Mouse (Mus musculus) layer of hippocampus, adult 9-11 months (tissue): ENCODE data around the gene Tars2.
"Not testable (repeated sequence)": the region's sequence is repeated elsewhere in the genome, so short reads cannot be mapped to it uniquely, and the experiment has no call there.

Source experiments
- DNase-seq: peaks from one replicate; pipeline ENCODE4 v3.0.0; 2022

Gene Tars2

DNA sequence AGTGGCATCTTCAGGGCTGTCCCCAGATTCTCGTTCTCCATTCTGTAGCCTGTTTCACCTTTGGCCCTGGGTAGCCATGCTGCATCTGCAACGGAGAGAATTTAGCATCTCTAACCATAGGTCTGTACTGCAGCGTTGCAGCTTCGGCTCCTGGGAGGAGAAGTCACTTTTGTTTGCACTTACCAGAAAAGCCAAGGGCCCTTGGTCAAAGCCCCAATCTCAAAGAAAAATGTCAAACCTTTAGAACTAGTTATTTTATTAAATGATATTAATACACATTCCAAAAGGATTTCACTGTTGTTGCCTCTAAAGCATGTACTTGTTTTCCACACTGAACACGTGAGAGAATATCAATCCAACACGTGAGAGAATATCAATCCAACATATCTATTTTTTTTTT is at the start of gene Tars2:
Tars2 (minus strand) TSS at position 101 of the 400 bp plus-strand sequence.
- DNase-seq, result no peak

DNA sequence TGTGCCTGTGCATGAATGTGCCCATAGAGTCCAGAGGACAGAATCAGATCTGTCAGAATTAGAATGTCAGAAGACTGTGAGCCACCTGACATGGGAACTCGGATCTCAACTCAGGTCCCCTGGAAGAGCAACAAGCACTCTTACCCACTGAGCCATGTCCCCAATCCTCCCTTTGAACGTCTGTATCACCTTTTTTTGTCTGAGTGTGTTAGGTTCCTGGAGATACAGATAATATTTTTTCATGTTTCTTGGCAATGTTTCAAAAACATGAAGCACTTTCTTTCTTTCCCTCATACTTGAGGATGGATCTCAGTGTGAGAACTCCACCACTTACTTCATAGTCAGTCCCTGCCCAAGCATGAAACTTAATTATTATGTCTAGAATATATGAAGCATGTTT is 48.4 kb upstream of the Tars2 start:
- no peak for DNase-seq

DNA sequence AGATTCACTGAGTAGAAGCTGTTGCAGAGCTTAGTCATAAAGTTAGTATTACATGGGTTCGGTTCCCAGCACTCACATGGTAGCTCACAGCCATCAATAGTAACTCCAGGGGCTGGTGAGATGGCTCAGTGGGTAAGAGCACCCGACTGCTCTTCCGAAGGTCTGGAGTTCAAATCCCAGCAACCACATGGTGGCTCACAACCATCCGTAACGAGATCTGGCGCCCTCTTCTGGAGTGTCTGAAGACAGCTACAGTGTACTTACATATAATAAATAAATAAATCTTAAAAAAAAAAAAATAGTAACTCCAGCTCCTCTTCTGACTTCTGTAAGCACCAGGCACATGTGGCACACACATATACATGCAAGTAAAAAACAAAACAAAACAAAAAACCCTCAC is 47.6 kb upstream of the Tars2 start:
- DNase-seq, result not testable (repeated sequence)

DNA sequence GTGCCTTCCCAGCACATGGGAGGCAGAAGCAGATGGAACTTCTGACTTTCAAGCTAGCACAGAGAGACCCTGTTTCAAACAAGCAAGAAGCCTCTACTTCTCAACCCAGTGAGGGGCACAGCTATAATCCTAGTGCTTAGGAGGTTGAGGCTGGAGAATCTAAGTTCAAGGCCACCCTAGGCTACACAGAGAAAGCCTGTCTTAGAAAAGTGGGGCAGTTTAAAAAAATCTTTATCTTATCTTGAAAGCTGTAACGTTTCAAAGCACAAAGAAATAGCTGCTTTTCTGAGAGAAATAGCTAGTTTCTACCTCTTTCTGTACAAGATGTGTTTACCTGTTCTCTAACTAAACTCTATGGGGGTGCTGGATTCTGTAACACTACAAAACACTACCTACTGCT is 46.7 kb upstream of the Tars2 start:
- no peak for DNase-seq

DNA sequence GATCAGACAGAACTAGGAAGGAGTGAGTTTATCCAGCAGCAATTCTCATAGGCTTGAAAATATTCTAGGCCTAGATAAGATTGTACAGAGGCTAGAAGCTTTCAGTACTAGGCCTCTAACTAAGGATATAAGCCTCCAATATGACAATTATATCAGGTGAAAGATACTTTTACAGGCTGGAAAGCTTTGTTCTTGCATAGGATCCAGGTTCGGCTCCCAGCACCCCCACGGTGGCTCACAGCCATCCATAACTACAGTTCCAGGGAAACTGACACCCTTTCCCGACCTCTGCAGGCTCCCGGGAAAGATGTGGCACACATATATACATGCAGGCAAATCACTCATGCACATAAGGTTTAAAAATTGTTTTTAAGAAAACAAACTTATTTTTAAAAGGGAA is 43.8 kb upstream of the Tars2 start:
- no peak for DNase-seq

DNA sequence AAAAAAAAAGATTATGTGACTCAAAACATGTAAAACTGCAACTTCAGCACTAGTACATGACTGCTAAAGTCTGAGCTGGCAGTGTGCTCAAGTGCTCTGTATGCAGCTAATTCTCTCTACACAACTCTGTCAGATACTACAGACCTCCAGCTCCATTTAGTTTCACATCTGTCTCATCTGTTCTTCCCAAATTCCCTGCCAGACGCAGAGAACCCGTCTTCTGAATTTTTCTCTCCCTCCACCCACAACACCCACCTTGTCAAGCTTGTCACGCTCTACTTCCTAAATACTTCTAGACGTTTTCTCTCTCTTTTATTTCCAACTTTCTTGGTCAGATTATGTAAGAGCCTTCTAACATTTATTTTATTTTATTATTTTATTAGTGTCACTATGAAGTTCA is 38.8 kb upstream of the Tars2 start:
- no peak for DNase-seq

GRCm38 (mm10) chr3:95794299-95794698 is 34.3 kb upstream of the Tars2 start:
- no peak for DNase-seq

- no peak for DNase-seq
These were observed 33.7 kb upstream of the Tars2 start for GRCm38 (mm10) chr3:95793662-95794061.

- no peak for DNase-seq
These were observed 25.5 kb upstream of the Tars2 start for GRCm38 (mm10) chr3:95785501-95785900.

GRCm38 (mm10) chr3:95771985-95772384 is 12.0 kb upstream of the Tars2 start:
- no peak for DNase-seq

DNA sequence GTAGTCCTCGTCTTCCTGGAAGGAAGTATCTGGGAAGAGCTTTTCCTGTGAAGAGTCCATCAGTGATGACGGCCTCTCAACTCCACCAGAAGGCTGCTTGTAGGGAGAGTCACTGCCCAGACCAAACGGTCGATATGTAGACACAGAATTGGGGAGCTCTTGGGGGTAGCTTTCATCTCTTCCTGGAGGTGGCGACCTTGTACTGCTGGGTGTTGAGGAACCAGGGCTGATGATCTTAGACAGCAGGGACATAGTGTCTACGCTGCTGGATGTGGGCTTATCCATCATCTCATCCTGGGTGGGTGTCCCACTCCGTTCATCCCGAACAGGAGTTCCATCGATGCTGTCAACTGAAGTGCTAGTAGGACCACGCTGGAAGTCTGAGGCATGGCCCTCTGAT is 5.5 kb upstream of the Tars2 start:
- no peak for DNase-seq

- no peak for DNase-seq
These were observed 3.8 kb upstream of the Tars2 start for GRCm38 (mm10) chr3:95763811-95764210.

DNA sequence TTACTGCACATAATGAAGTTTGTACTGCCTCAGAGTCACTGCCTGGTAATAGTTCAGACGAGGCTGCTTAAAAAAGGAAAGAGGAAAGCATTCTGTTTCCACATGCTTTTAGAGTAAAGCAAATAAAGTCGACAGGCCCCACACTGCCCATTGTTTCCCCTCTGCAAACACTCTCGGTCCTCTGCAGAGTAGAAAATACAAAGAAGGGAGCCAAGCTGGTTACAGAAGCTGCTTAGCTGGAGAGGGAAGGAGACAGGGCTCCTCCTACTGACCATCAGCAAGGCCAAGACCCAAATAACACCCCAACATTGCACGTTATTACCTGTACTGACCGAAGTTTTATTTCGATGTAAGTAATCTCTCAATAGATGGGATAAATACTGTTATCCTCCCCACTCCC is 3.0 kb upstream of the Tars2 start:
- DNase-seq, result no peak

- DNase-seq, result no peak
These were observed 1.8 kb upstream of the Tars2 start for GRCm38 (mm10) chr3:95761771-95762170.

DNA sequence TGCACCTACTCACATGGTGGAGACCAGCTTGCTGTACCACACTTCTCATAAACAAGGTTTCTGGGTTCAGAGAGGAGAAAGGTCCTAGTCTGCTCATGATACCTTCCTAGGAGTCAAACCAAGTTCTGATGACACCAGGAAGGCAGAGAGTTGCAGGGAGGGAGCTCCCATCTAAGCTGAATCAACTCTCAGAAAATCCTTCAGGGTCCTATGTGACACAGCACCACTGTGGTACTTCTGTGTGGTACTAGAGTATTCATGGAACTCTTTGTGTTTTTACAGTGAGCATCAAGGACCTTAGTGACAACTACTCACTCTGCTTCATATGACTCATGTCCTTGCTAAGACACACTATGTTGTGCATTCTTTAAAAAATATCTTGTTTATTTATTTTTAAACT is 650 bp upstream of the Tars2 start:
- DNase-seq, result no peak

GRCm38 (mm10) chr3:95758467-95759218 is 1.4 kb downstream of the Tars2 start:
- DNase-seq, result no peak

DNA sequence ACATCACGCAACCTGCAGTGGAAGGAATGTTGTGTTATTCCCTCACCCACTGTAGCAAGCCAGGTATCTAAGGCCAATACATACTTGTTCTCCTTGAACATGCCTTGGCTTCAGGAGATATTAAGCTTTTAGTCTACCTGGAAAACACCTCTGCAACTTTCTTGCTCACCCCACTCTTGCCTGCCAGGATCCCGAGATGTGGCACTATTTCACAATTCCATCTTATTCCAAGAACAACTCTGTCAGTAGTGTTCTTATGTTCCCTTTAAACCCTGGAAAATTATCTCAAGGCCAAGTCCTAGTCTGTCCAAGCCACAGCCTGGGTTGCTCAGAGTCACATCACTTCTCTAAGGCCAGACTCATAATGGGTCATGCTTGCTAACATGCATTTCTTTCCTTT is 3.2 kb downstream of the Tars2 start:
- DNase-seq, result no peak

DNA sequence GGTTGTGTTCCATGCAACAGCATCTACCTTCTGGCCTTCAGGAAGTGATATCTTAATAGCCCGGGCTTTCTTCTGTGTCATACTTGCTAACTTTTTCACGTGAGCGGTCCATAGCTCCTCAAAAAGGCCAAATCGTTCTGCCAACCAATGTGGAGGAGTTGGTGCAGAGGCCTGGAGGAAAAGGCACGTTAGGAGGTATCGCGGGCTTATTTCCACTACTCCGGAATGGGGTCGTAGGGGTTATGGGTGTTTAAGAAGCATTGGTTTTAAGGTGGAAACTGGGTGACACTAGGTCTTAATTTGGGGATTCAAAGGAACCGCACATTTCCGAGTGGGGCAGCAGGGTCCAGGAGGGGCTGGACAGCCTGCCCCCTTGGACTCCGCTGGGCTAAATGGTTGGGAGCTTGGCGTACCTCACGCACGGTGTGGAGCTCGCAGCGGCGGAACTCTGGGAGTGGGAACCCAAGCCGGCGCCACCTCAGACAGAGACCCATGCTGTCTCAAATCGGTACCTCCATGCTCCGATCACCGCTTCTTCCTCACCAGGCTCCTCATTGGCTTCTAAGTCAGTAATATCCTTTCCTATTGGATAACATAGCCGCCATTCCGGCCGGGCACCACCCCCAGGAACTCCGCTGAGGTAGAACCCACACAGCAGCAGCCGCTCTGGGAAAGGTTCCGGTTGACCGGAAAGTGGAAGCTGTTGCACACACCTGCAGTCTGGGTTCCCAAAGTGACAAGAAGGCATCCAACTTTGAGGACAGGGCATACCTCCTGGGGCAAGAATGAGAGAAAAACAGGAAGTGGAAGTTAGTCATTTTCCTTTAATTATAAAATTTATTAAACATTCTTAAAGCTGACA is 5.4 kb downstream of the Tars2 start:
- DNase-seq, result peak; percentile 96

DNA sequence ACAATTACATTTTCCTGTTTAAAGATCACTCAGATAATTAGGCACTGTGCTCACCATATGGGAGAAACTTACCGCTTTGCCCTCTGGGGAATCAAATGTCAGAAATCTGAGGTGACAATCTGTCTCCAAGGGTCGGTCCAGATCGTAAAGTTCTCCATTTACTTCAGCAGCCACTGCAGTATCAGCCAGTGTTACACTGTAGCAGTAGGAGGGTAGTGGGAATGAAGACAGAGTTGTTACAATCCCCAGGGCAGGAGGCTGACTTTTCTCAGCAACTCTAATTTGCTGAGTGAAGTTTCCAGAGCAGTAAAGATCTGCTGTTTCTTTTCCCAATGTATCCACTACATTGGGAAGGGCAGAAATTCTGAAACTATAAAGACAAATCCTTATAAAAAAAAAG is 7.1 kb downstream of the Tars2 start:
- no peak for DNase-seq

GRCm38 (mm10) chr3:95740406-95740805 is 19.6 kb downstream of the Tars2 start:
- DNase-seq, result peak; percentile 51

GRCm38 (mm10) chr3:95739353-95740104 is 20.5 kb downstream of the Tars2 start, which contains the start of gene Ecm1:
Gene Ecm1 (minus strand): TSS chr3:95739569.
- DNase-seq, result peak; percentile 32

DNA sequence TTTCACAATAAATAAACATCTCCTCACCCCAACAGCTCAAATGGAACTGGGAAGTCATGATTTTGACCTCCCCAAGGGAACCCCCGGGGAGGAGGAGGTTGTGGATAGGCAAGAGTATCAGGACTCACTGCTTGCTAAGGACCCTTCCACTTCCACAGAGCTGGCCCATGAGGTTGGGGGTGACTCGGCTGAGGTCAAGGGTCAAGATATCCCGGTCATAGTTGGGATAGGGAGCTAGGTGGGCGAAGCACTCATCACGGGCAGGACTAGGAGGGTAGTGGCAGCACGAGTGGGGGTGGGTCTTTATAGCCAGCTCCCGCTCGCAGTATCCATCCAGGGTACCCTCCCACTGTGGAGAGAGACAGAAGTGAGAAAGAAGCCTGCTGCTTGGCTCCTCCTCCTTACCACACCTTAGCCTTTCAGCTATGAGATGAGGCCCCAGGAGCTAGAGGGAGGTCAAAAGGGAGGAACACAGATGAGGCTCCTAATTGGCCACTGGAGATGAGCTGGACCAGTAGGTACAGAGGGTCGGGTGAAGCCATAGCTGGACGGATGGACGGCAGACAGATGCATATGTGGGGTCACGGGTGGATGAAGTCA is 24.8 kb downstream of the Tars2 start:
- no peak for DNase-seq

DNA sequence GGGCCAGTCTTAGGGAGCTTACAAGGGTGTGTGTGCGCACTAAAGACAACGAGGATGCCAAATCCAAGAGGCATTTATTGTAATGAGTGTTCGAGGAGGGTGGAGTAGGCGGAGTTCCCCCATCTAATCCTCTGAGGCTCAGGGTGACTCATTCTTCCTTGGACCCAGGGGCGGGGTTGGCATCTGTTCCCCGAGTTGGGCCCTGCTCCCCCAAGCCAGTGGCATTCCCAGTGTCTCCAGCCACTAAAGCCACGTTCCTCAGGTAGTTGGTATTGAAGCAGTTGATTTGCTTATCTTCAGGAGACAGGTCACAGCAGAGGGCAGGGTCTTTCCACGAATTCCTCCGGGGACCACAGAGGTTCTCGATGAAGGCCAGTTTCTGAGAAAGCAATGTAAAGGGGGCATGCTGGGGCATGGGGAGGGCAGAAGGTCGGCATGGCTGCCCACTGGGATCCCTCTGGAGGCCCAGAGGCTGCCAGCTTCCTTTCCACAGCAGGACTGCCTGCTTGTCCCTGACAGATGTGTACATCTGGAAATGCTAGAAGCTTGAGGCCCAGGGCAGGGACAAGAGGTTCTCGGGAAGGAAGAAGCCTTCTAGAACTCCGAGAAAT is 25.8 kb downstream of the Tars2 start:
- DNase-seq, result no peak
